Mouse (Mus musculus): ENCODE data around the gene G0s2. TPM values are rescaled to one million over a fixed set of nuclear protein-coding genes. Genes with fewer than 3 reads are reported as not detected.

Gene G0s2
- polyA plus RNA-seq (2012; rRNA removed) (54.9 and 57.0 TPM in 2 replicates), polyA plus RNA-seq (2014; fragmentation: Nextera tagmentation; extraction: Ambion mirVana) (65.5 and 71.8 TPM in 2 replicates)

DNA sequence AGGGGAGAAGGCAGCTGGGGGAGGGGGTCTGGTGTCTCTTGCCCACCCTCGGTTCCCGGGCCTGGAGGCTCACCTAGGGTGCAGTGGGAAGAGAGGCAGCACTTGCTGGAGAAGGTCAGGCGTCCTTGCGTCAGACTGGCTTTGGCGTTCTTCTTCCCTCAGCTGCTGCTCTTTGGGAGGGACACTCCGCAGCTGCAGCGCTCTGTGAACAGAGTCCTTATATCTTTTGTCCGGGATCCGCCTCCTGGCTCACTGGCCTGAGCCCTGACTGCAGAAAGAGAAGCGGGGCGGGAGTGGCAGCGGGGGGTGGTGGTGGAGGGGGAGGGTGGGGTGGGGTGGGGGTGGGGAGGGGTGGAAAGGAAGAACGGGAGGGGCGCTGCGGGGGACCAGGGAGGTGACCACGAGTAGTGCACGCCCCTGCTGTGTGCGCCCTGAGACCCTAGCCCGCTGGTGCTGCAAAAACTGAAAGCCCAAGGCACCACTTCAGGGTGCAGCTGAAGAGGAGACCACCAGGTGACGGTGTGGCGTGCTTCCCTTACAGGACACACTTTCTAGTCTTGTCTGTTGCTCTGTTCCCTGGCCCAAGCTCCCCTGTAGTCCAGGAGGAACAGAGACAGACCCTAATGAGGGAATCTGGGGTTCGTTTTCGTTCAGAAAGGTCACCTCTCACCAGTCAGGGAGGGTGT, at the start of gene G0s2:
G0s2 (minus strand) TSS at position 302 of the 686 bp plus-strand sequence.
- Histone ChIP-seq H3K27ac (peak within 1 kb of the TSS; percentile 20; the same call in 1 of the 2 replicates), H3K36me3 (replicated peaks; ENCODE audit: control insufficient read depth, insufficient read depth, low read depth) (no peaks in the 10 kb centered on the region), H3K9ac (replicated peaks) (peak within 1 kb of the TSS; percentile 38), H3K4me1 (replicated peaks; ENCODE audit: control insufficient read depth in 2 of 2, insufficient read depth in 2 of 2, low read length in 1 of 2) (peaks cover 0 to 12% of the 10 kb centered on the region in 2 experiments; a peak in 2 of 4 replicates), H3K27me3 (ENCODE audit: control insufficient read depth, insufficient read depth, low read length) (no peaks in the 10 kb centered on the region), H3K4me2 (ENCODE audit: low read depth) (peak within 1 kb of the TSS; percentile 48), H3K4me3 (ENCODE audit: insufficient read depth in 1 of 2, low read depth in 2 of 2, low read length in 2 of 2) (peak within 1 kb of the TSS; percentile 49 to 52), H3K9me3 (ENCODE audit: control insufficient read depth, low read length) (no peaks in the 10 kb centered on the region)
- DNase-seq (ENCODE audit: low read depth in 3 of 3, low spot score in 3 of 3) (peak in 1 of 3 experiments; percentile 29), ATAC-seq (ENCODE audit: insufficient read depth) (peak; percentile 72)
- WGBS (ENCODE audit: insufficient replicate concordance) = 3% methylated on average over 23 of the region's 23 CpGs
- TF ChIP-seq CTCF (IDR thresholded peaks at IDR 0.05; ENCODE audit: low read depth) (peak; percentile 63), EP300 (IDR thresholded peaks at IDR 0.05; ENCODE audit: low read depth) (no peak)

GRCm38 (mm10) chr1:193320398-193320797, 47.4 kb upstream of the G0s2 start:
- Histone ChIP-seq H3K9ac (replicated peaks) (no peak overlapping the region), H3K4me2 (ENCODE audit: low read depth) (no peak overlapping the region), H3K27ac (no peak overlapping the region), H3K27me3 (ENCODE audit: control insufficient read depth, insufficient read depth, low read length) (no peaks in the 10 kb centered on the region), H3K36me3 (replicated peaks; ENCODE audit: control insufficient read depth, insufficient read depth, low read depth) (no peaks in the 10 kb centered on the region), H3K9me3 (ENCODE audit: control insufficient read depth, low read length) (no peaks in the 10 kb centered on the region), H3K4me1 (replicated peaks; ENCODE audit: control insufficient read depth in 2 of 2, insufficient read depth in 2 of 2, low read length in 1 of 2) (peaks cover 0 to 2% of the 10 kb centered on the region in 2 experiments; a peak in 1 of 4 replicates), H3K4me3 (ENCODE audit: insufficient read depth in 1 of 2, low read depth in 2 of 2, low read length in 2 of 2) (no peak overlapping the region)
- TF ChIP-seq EP300 (IDR thresholded peaks at IDR 0.05; ENCODE audit: low read depth) = no peak
- TF ChIP-seq CTCF (IDR thresholded peaks at IDR 0.05; ENCODE audit: low read depth) = no peak
- DNase-seq (ENCODE audit: low read depth in 3 of 3, low spot score in 3 of 3) = no peak
- no peak for ATAC-seq (ENCODE audit: insufficient read depth)
- WGBS (ENCODE audit: insufficient replicate concordance) = 63% methylated on average over 8 of the region's 8 CpGs

- Histone ChIP-seq H3K9ac (replicated peaks) (no peak overlapping the region), H3K4me3 (ENCODE audit: insufficient read depth in 1 of 2, low read depth in 2 of 2, low read length in 2 of 2) (no peak overlapping the region), H3K27ac (no peak overlapping the region), H3K9me3 (ENCODE audit: control insufficient read depth, low read length) (no peaks in the 10 kb centered on the region), H3K27me3 (ENCODE audit: control insufficient read depth, insufficient read depth, low read length) (no peaks in the 10 kb centered on the region), H3K36me3 (replicated peaks; ENCODE audit: control insufficient read depth, insufficient read depth, low read depth) (no peaks in the 10 kb centered on the region), H3K4me2 (ENCODE audit: low read depth) (no peak overlapping the region), H3K4me1 (replicated peaks; ENCODE audit: control insufficient read depth in 2 of 2, insufficient read depth in 2 of 2, low read length in 1 of 2) (peaks cover 0 to 4% of the 10 kb centered on the region in 2 experiments; a peak in 1 of 4 replicates)
- 54% methylated on average over 3 of the region's 3 CpGs for WGBS (ENCODE audit: insufficient replicate concordance)
- DNase-seq (ENCODE audit: low read depth in 3 of 3, low spot score in 3 of 3) (no peak), ATAC-seq (ENCODE audit: insufficient read depth) (no peak)
- no peak for TF ChIP-seq CTCF (IDR thresholded peaks at IDR 0.05; ENCODE audit: low read depth)
- no peak for TF ChIP-seq EP300 (IDR thresholded peaks at IDR 0.05; ENCODE audit: low read depth)
These were observed 46.7 kb upstream of the G0s2 start for GRCm38 (mm10) chr1:193319721-193320120.

GRCm38 (mm10) chr1:193317159-193317559, 44.1 kb upstream of the G0s2 start:
- no peak overlapping the region for H3K27ac ChIP-seq

DNA sequence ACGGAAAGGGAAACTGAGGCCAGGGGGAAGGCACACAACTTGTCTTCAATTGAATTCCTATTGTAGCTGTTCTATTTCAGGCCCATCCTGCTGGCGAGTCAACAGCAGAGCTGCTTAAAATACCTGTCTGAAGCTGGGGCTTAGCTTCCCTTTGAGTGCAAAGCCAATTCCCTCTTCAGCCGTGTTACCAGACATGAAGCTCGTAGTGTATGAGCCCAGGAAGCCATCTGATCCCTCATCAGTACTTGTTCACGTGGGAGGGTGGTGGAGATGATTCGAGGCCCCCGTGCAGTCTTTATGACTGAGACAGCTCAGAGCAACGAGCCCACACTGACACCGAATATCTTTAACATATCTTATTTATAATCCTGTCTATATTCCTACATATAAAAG, 43.3 kb upstream of the G0s2 start:
- no peak for TF ChIP-seq EP300 (IDR thresholded peaks at IDR 0.05; ENCODE audit: low read depth)
- no peak for TF ChIP-seq CTCF (IDR thresholded peaks at IDR 0.05; ENCODE audit: low read depth)
- DNase-seq (ENCODE audit: low read depth in 3 of 3, low spot score in 3 of 3) (no peak), ATAC-seq (ENCODE audit: insufficient read depth) (no peak)
- no peak overlapping the region for H3K4me2 ChIP-seq (ENCODE audit: low read depth)
- peaks cover 0 to 16% of the 10 kb centered on the region in 2 experiments; a peak in 2 of 4 replicates for H3K4me1 ChIP-seq (replicated peaks; ENCODE audit: control insufficient read depth in 2 of 2, insufficient read depth in 2 of 2, low read length in 1 of 2)
- WGBS (ENCODE audit: insufficient replicate concordance) = 56% methylated on average over 9 of the region's 9 CpGs
- no peak overlapping the region for H3K27ac ChIP-seq
- H3K4me3 ChIP-seq (ENCODE audit: insufficient read depth in 1 of 2, low read depth in 2 of 2, low read length in 2 of 2) = no peak overlapping the region
- no peak overlapping the region for H3K9ac ChIP-seq (replicated peaks)
- no peaks in the 10 kb centered on the region for H3K36me3 ChIP-seq (replicated peaks; ENCODE audit: control insufficient read depth, insufficient read depth, low read depth)
- no peaks in the 10 kb centered on the region for H3K9me3 ChIP-seq (ENCODE audit: control insufficient read depth, low read length)
- H3K27me3 ChIP-seq (ENCODE audit: control insufficient read depth, insufficient read depth, low read length) = no peaks in the 10 kb centered on the region

More at GRCm38 (mm10) chr1:193317159-193317559, 44.1 kb upstream of the G0s2 start:
- TF ChIP-seq EP300 (IDR thresholded peaks at IDR 0.05; ENCODE audit: low read depth) (no peak), CTCF (IDR thresholded peaks at IDR 0.05; ENCODE audit: low read depth) (no peak)
- no peaks in the 10 kb centered on the region for H3K36me3 ChIP-seq (replicated peaks; ENCODE audit: control insufficient read depth, insufficient read depth, low read depth)
- H3K4me1 ChIP-seq (replicated peaks; ENCODE audit: control insufficient read depth in 2 of 2, insufficient read depth in 2 of 2, low read length in 1 of 2) = peaks cover 0 to 10% of the 10 kb centered on the region in 2 experiments; a peak in 2 of 4 replicates
- H3K4me2 ChIP-seq (ENCODE audit: low read depth) = no peak overlapping the region
- no peak overlapping the region for H3K9ac ChIP-seq (replicated peaks)
- ATAC-seq (ENCODE audit: insufficient read depth) (no peak), DNase-seq (ENCODE audit: low read depth in 3 of 3, low spot score in 3 of 3) (no peak)
- no peaks in the 10 kb centered on the region for H3K27me3 ChIP-seq (ENCODE audit: control insufficient read depth, insufficient read depth, low read length)
- WGBS (ENCODE audit: insufficient replicate concordance) = 46% methylated on average over 6 of the region's 6 CpGs
- no peaks in the 10 kb centered on the region for H3K9me3 ChIP-seq (ENCODE audit: control insufficient read depth, low read length)
- no peak overlapping the region for H3K4me3 ChIP-seq (ENCODE audit: insufficient read depth in 1 of 2, low read depth in 2 of 2, low read length in 2 of 2)

Measured in liver, embryonic 14.5 days (tissue).